Mouse (Mus musculus): ENCODE data around the gene Phykpl.

DNA sequence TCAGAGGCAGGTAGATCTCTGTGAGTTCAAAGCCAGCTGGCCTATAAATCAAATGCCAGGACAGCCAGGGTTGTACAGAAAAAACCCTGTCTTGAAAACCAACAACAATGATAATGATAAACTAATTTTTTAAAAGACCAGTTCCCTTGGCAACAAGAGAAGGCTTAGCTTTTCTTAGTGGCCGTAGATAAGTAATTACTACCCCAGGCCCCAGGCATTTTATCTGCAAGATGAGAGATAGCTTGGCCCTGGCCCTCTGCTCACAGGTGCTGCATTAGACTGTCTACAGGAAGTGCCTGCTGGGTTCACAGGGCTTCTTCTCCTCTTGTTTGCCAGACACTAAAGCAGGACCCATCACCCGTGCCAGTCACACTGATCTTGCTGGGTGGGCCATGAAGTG lies 29.5 kb upstream of the Phykpl start:
- no peak for TF ChIP-seq CTCF (IDR thresholded peaks at IDR 0.05; ENCODE audit: low read depth)
- no peak for TF ChIP-seq EP300 (optimal IDR thresholded peaks at IDR 0.05)

Data from stomach, postnatal 0 days (tissue).